Mouse (Mus musculus) thymus, adult 2 months (tissue): ENCODE data around the gene Caln1.

ENCODE experiments used
- CTCF ChIP-seq: fragments of 200-500 bp; IDR thresholded peaks from 2 replicates; pipeline ENCODE4 v1.5.1; 2012; ENCODE audit warnings: mild to moderate bottlenecking, control low read depth, low read length, moderate library complexity, borderline replicate concordance; ENCODE audit not compliant: control insufficient read depth, poor library complexity, insufficient read depth; ENCODE audit errors: extremely low read depth
- POLR2A ChIP-seq: fragments of 200-500 bp; IDR thresholded peaks from 2 replicates; pipeline ENCODE4 v1.6.1; 2012; ENCODE audit warnings: mild to moderate bottlenecking, low read length, control low read depth, moderate library complexity; ENCODE audit not compliant: control insufficient read depth, poor library complexity, insufficient read depth; ENCODE audit errors: extremely low read depth

GRCm38 (mm10) chr5:130688385-130689138, 319.3 kb downstream of the Caln1 start:
- TF ChIP-seq CTCF (no peak), POLR2A (no peak)
